Mouse (Mus musculus) neural tube, embryonic 13.5 days (tissue): Measurements from ENCODE around the gene Cntf. TPM values are rescaled to one million over a fixed set of nuclear protein-coding genes. Genes with fewer than 3 reads are reported as not detected.
"Not testable (repeated sequence)": the region's sequence is repeated elsewhere in the genome, so short reads cannot be mapped to it uniquely, and the experiment has no call there.

ENCODE experiments used
- ATAC-seq: fragments of 200-750 bp; cut with Nextera tagmentation; 2 replicates; pipeline ENCODE4 v1.8.0; 2017; ENCODE audit warnings: low read depth, mild to moderate bottlenecking, moderate TSS enrichment, moderate library complexity
- H3K27ac ChIP-seq: fragments of 300-500 bp; sonication (generic); replicated peaks from 2 replicates; pipeline ENCODE4 v1.5.1; 2015; ENCODE audit warnings: moderate library complexity, mild to moderate bottlenecking, inconsistent platforms
- H3K27me3 ChIP-seq: fragments of 300-500 bp; sonication (generic); 2 replicates; pipeline ENCODE4 v1.6.1; 2015; ENCODE audit warnings: mild to moderate bottlenecking, inconsistent platforms
- H3K36me3 ChIP-seq: fragments of 300-500 bp; sonication (generic); 2 replicates; pipeline ENCODE4 v1.6.1; 2015; ENCODE audit warnings: mild to moderate bottlenecking, inconsistent platforms
- H3K4me1 ChIP-seq: fragments of 300-500 bp; sonication (generic); replicated peaks from 2 replicates; pipeline ENCODE4 v1.6.1; 2015; ENCODE audit warnings: inconsistent platforms
- H3K4me2 ChIP-seq: fragments of 300-500 bp; sonication (generic); 2 replicates; pipeline ENCODE4 v1.6.1; 2015; ENCODE audit warnings: inconsistent platforms, mild to moderate bottlenecking, moderate library complexity
- H3K4me3 ChIP-seq: fragments of 300-500 bp; sonication (generic); 2 replicates; pipeline ENCODE4 v1.5.1; 2015; ENCODE audit warnings: mild to moderate bottlenecking, inconsistent platforms
- H3K9ac ChIP-seq: fragments of 300-500 bp; sonication (generic); 2 replicates; pipeline ENCODE4 v1.6.1; 2015; ENCODE audit warnings: moderate library complexity, mild to moderate bottlenecking, inconsistent platforms
- H3K9me3 ChIP-seq: fragments of 300-500 bp; sonication (generic); 2 replicates; pipeline ENCODE4 v1.6.1; 2016; ENCODE audit warnings: inconsistent platforms
- WGBS: fragments of 180-500 bp; shearing (Covaris S2); methylation state at CpG from one replicate; pipeline ENCODE4 v1.1.7; 2015; 5-methylcytosine and 5-hydroxymethylcytosine counted together
- polyA plus RNA-seq: library from polyadenylated mRNA; unstranded; fragments of >200 nt; fragmentation: Nextera tagmentation; extraction: Ambion mirVana; gene quantifications from 2 replicates; pipeline ENCODE4 v1.2.1, GENCODE M21; 2015

Gene Cntf
- polyA plus RNA-seq, 1 experiment from 2014 or later = 0.87 TPM

GRCm38 (mm10) chr19:12756286-12756685, 9.1 kb downstream of the Cntf start:
- ATAC-seq = no peak
- H3K27me3 ChIP-seq = no peaks in the 10 kb centered on the region

GRCm38 (mm10) chr19:12731950-12732349, 33.5 kb downstream of the Cntf start:
- Histone ChIP-seq H3K4me3 (no peak overlapping the region), H3K9ac (no peak overlapping the region), H3K27me3 (no peaks in the 10 kb centered on the region), H3K9me3 (no peaks in the 10 kb centered on the region), H3K36me3 (no peaks in the 10 kb centered on the region), H3K27ac (no peak overlapping the region), H3K4me2 (no peak overlapping the region), H3K4me1 (no peaks in the 10 kb centered on the region)
- WGBS = 85% methylated on average over 2 of the region's 2 CpGs
- no peak for ATAC-seq

More at GRCm38 (mm10) chr19:12756286-12756685, 9.1 kb downstream of the Cntf start:
- Histone ChIP-seq H3K27ac (no peak overlapping the region), H3K4me3 (no peak overlapping the region), H3K9ac (no peak overlapping the region), H3K4me2 (no peak overlapping the region), H3K9me3 (no peaks in the 10 kb centered on the region), H3K4me1 (no peaks in the 10 kb centered on the region), H3K36me3 (no peaks in the 10 kb centered on the region)
- 85% methylated on average over 3 of the region's 3 CpGs for WGBS

GRCm38 (mm10) chr19:12731036-12731435, 34.4 kb downstream of the Cntf start:
- 52% methylated on average over 1 of the region's 1 CpGs for WGBS

GRCm38 (mm10) chr19:12725851-12726250, 39.6 kb downstream of the Cntf start:
- Histone ChIP-seq H3K4me3 (no peak overlapping the region), H3K9me3 (no peaks in the 10 kb centered on the region), H3K4me2 (no peak overlapping the region), H3K27me3 (no peaks in the 10 kb centered on the region), H3K36me3 (no peaks in the 10 kb centered on the region), H3K27ac (no peak overlapping the region), H3K9ac (no peak overlapping the region), H3K4me1 (no peaks in the 10 kb centered on the region)
- 86% methylated on average over 1 of the region's 1 CpGs for WGBS
- ATAC-seq = no peak

More at GRCm38 (mm10) chr19:12731036-12731435, 34.4 kb downstream of the Cntf start:
- H3K4me2 ChIP-seq = no peak overlapping the region
- no peak for ATAC-seq
- H3K4me1 ChIP-seq = no peaks in the 10 kb centered on the region
- no peaks in the 10 kb centered on the region for H3K9me3 ChIP-seq
- no peak overlapping the region for H3K27ac ChIP-seq
- H3K4me3 ChIP-seq = no peak overlapping the region
- H3K36me3 ChIP-seq = no peaks in the 10 kb centered on the region
- no peak overlapping the region for H3K9ac ChIP-seq
- H3K27me3 ChIP-seq = no peaks in the 10 kb centered on the region

- H3K4me2 ChIP-seq = no peak overlapping the region
- H3K9me3 ChIP-seq = no peaks in the 10 kb centered on the region
- 74% methylated on average over 3 of the region's 3 CpGs for WGBS
- no peaks in the 10 kb centered on the region for H3K4me1 ChIP-seq
- ATAC-seq = no peak
- no peak overlapping the region for H3K9ac ChIP-seq
- H3K27me3 ChIP-seq = no peaks in the 10 kb centered on the region
- H3K27ac ChIP-seq = no peak overlapping the region
- H3K4me3 ChIP-seq = no peak overlapping the region
- H3K36me3 ChIP-seq = no peaks in the 10 kb centered on the region
Measured at GRCm38 (mm10) chr19:12722308-12722707, 43.1 kb downstream of the Cntf start.

GRCm38 (mm10) chr19:12721596-12721995, 43.8 kb downstream of the Cntf start:
- not testable (repeated sequence) for ATAC-seq, H3K27ac ChIP-seq, H3K4me3 ChIP-seq, H3K9me3 ChIP-seq, H3K36me3 ChIP-seq, H3K4me1 ChIP-seq, H3K27me3 ChIP-seq, H3K9ac ChIP-seq, H3K4me2 ChIP-seq
- 91% methylated on average over 7 of the region's 7 CpGs for WGBS

GRCm38 (mm10) chr19:12720919-12721318, 44.5 kb downstream of the Cntf start:
- H3K9me3 ChIP-seq, H3K9ac ChIP-seq, H3K4me1 ChIP-seq, H3K27ac ChIP-seq, H3K27me3 ChIP-seq, ATAC-seq, H3K36me3 ChIP-seq, H3K4me3 ChIP-seq, H3K4me2 ChIP-seq: not testable (repeated sequence)
- WGBS = 86% methylated on average over 5 of the region's 5 CpGs

- ATAC-seq = no peak
- 67% methylated on average over 2 of the region's 2 CpGs for WGBS
Measured at GRCm38 (mm10) chr19:12720463-12720862, 45.0 kb downstream of the Cntf start.

GRCm38 (mm10) chr19:12719189-12719588, 46.2 kb downstream of the Cntf start:
- Histone ChIP-seq H3K4me1 (no peaks in the 10 kb centered on the region), H3K27ac (no peak overlapping the region), H3K9ac (no peak overlapping the region), H3K4me3 (no peak overlapping the region), H3K9me3 (no peaks in the 10 kb centered on the region), H3K4me2 (no peak overlapping the region), H3K36me3 (no peaks in the 10 kb centered on the region), H3K27me3 (no peaks in the 10 kb centered on the region)
- 82% methylated on average over 6 of the region's 6 CpGs for WGBS
- ATAC-seq = no peak

More at GRCm38 (mm10) chr19:12720463-12720862, 45.0 kb downstream of the Cntf start:
- Histone ChIP-seq H3K4me1 (no peaks in the 10 kb centered on the region), H3K27ac (no peak overlapping the region), H3K9me3 (no peaks in the 10 kb centered on the region), H3K4me3 (no peak overlapping the region), H3K4me2 (no peak overlapping the region), H3K36me3 (no peaks in the 10 kb centered on the region), H3K27me3 (no peaks in the 10 kb centered on the region), H3K9ac (no peak overlapping the region)

Other genes with a start within 250 kb of the Cntf start
- gene Fam111a, start 219.9 kb downstream of the Cntf start, polyA plus RNA-seq = 7.9 and 8.0 TPM in 2 replicates
- not detected in 2 replicates for gene Gm4952, start 165.7 kb downstream of the Cntf start, polyA plus RNA-seq
- gene Glyat, start 132.3 kb downstream of the Cntf start, polyA plus RNA-seq = not detected in 2 replicates
- not detected in 2 replicates for gene Olfr1442, start 95.2 kb downstream of the Cntf start, polyA plus RNA-seq
- gene Olfr1443, start 87.5 kb downstream of the Cntf start, polyA plus RNA-seq = not detected in 2 replicates
- gene Keg1, start 69.8 kb downstream of the Cntf start, polyA plus RNA-seq = not detected in 2 replicates
- gene Zfp91, start 30.5 kb upstream of the Cntf start, polyA plus RNA-seq = 14.8 and 15.4 TPM in 2 replicates
- 1.2 and 1.9 TPM in 2 replicates for gene Lpxn, start 30.6 kb upstream of the Cntf start, polyA plus RNA-seq
- not detected in 2 replicates for gene Gm5244, start 81.0 kb upstream of the Cntf start, polyA plus RNA-seq
- not detected in 2 replicates for gene Olfr1444, start 91.7 kb upstream of the Cntf start, polyA plus RNA-seq
- not detected in 2 replicates for gene Olfr1445, start 118.2 kb upstream of the Cntf start, polyA plus RNA-seq
- gene Olfr1446, start 127.9 kb upstream of the Cntf start, polyA plus RNA-seq = not detected in 2 replicates
- not detected in 2 replicates for gene Olfr1447, start 138.1 kb upstream of the Cntf start, polyA plus RNA-seq
- not detected in 2 replicates for gene Olfr1448, start 158.8 kb upstream of the Cntf start, polyA plus RNA-seq
- not detected in 2 replicates for gene Olfr1449, start 165.2 kb upstream of the Cntf start, polyA plus RNA-seq
- gene Olfr1450, start 184.6 kb upstream of the Cntf start, polyA plus RNA-seq = not detected in 2 replicates
- not detected in 2 replicates for gene Olfr1451, start 229.4 kb upstream of the Cntf start, polyA plus RNA-seq